Mouse (Mus musculus) adrenal gland, adult 10 weeks (tissue): Measurements from ENCODE around the gene Fam229a. TPM values are rescaled to one million over a fixed set of nuclear protein-coding genes. Genes with fewer than 3 reads are reported as not detected.

ENCODE experiments used
- polyA plus RNA-seq: library from polyadenylated mRNA; stranded (reverse); fragments of 350-450 nt; fragmentation: Illumina TruSeq; extraction: RNeasy Lipid Tissue Mini Kit (QIAGEN cat#74804); gene quantifications from one replicate; pipeline ENCODE4 v1.2.3, GENCODE M21; 2014; ENCODE audit warnings: low read depth, low replicate concordance

Gene Fam229a
- not detected for polyA plus RNA-seq

GRCm38 (mm10) chr4:129490972-129491880 lies at the start of gene Fam229a, which contains the start of gene Tssk3:
Gene Fam229a, plus strand, starts transcription at chr4:129491190.
Gene Tssk3, minus strand, starts transcription at chr4:129491022.

GRCm38 (mm10) chr4:129461183-129461960 lies 29.6 kb upstream of the Fam229a start, which contains the start of gene Bsdc1:
Gene Bsdc1, plus strand, starts transcription at chr4:129461581.

GRCm38 (mm10) chr4:129513086-129513767 lies 22.2 kb downstream of the Fam229a start, which contains the start of gene Marcksl1:
Gene Marcksl1, plus strand, starts transcription at chr4:129513581.

Other genes with a start within 250 kb of the Fam229a start
- 0.76 TPM for gene C77080, start 229.8 kb upstream of the Fam229a start, polyA plus RNA-seq
- gene Sync, start 203.6 kb upstream of the Fam229a start, polyA plus RNA-seq, result not detected
- 217 TPM for gene Rbbp4, start 155.8 kb upstream of the Fam229a start, polyA plus RNA-seq
- 174 TPM for gene Zbtb8os, start 155.5 kb upstream of the Fam229a start, polyA plus RNA-seq
- gene Zbtb8a, start 113.1 kb upstream of the Fam229a start, polyA plus RNA-seq, result 0.99 TPM
- gene Zbtb8b, start 50.3 kb upstream of the Fam229a start, polyA plus RNA-seq, result not detected
- gene Bsdc1, start 29.6 kb upstream of the Fam229a start, polyA plus RNA-seq, result 20.8 TPM
- not detected for gene Tssk3, start 168 bp upstream of the Fam229a start, polyA plus RNA-seq
- 47.1 TPM for gene Marcksl1, start 22.4 kb downstream of the Fam229a start, polyA plus RNA-seq
- 44.3 TPM for gene Hdac1, start 51.5 kb downstream of the Fam229a start, polyA plus RNA-seq
- 0.41 TPM for gene Lck, start 82.5 kb downstream of the Fam229a start, polyA plus RNA-seq
- gene Fam167b, start 87.4 kb downstream of the Fam229a start, polyA plus RNA-seq, result 3.1 TPM
- gene Eif3i, start 109.5 kb downstream of the Fam229a start, polyA plus RNA-seq, result 20.2 TPM
- 36.2 TPM for gene Tmem234, start 109.5 kb downstream of the Fam229a start, polyA plus RNA-seq
- gene Dcdc2b, start 123.1 kb downstream of the Fam229a start, polyA plus RNA-seq, result not detected
- 11.4 TPM for gene Iqcc, start 127.9 kb downstream of the Fam229a start, polyA plus RNA-seq
- 2.7 TPM for gene Ccdc28b, start 132.8 kb downstream of the Fam229a start, polyA plus RNA-seq
- 16.9 TPM for gene Txlna, start 149.9 kb downstream of the Fam229a start, polyA plus RNA-seq
- 61.8 TPM for gene Kpna6, start 181.6 kb downstream of the Fam229a start, polyA plus RNA-seq
- gene Tmem39b, start 205.6 kb downstream of the Fam229a start, polyA plus RNA-seq, result 0.52 TPM